Mouse (Mus musculus) heart, postnatal 0 days (tissue): ENCODE measurements around the gene Ttc25. TPM values are rescaled to one million over a fixed set of nuclear protein-coding genes. Genes with fewer than 3 reads are reported as not detected.

Source experiments
- ATAC-seq: fragments of 200-750 bp; cut with Nextera tagmentation; 2 replicates; pipeline ENCODE4 v1.8.0; 2017; ENCODE audit warnings: low read depth, moderate number of reproducible peaks, moderate library complexity; ENCODE audit not compliant: insufficient read depth
- DNase-seq: peaks from one replicate; pipeline ENCODE4 v3.0.0-alpha.2; 2016; ENCODE audit warnings: low spot score
- H3K27ac ChIP-seq: fragments of 300-500 bp; sonication (generic); 2 replicates; pipeline ENCODE4 v1.5.1; 2014; ENCODE audit warnings: low read depth, mild to moderate bottlenecking
- H3K27me3 ChIP-seq: fragments of 300-500 bp; sonication (generic); 2 replicates; pipeline ENCODE4 v1.6.1; 2014; ENCODE audit warnings: low read length, mixed read lengths; ENCODE audit not compliant: control insufficient read depth, insufficient read depth
- H3K36me3 ChIP-seq: fragments of 300-500 bp; sonication (generic); replicated peaks from 2 replicates; pipeline ENCODE4 v1.6.1; 2014; ENCODE audit warnings: low read length, mixed read lengths; ENCODE audit not compliant: control insufficient read depth, insufficient read depth
- H3K4me1 ChIP-seq: fragments of 300-500 bp; sonication (generic); 2 replicates; pipeline ENCODE4 v1.6.1; 2014; ENCODE audit warnings: antibody characterized with exemption; ENCODE audit not compliant: control insufficient read depth, insufficient read depth
- H3K4me2 ChIP-seq: fragments of 300-500 bp; sonication (generic); 2 replicates; pipeline ENCODE4 v1.6.1; 2014; ENCODE audit warnings: low read depth, mild to moderate bottlenecking, low read length, moderate library complexity
- H3K4me3 ChIP-seq: fragments of 300-500 bp; sonication (generic); 2 replicates; pipeline ENCODE4 v1.5.1; 2014; ENCODE audit warnings: low read depth, low read length
- H3K9ac ChIP-seq: fragments of 300-500 bp; sonication (generic); replicated peaks from 2 replicates; pipeline ENCODE4 v1.6.1; 2014; ENCODE audit warnings: low read depth, low read length, mixed read lengths
- H3K9me3 ChIP-seq: fragments of 300-500 bp; sonication (generic); replicated peaks from 2 replicates; pipeline ENCODE4 v1.6.1; 2016; ENCODE audit warnings: low read length; ENCODE audit not compliant: control insufficient read depth
- CTCF ChIP-seq: IDR thresholded peaks from 2 replicates; pipeline ENCODE4 v1.5.1; 2016; ENCODE audit warnings: antibody characterized with exemption, control low read depth, low read depth
- EP300 ChIP-seq: IDR thresholded peaks from 2 replicates; pipeline ENCODE4 v1.6.1; 2016; ENCODE audit warnings: antibody characterized with exemption, low read depth
- WGBS: fragments of 180-500 bp; shearing (Covaris S2); extraction: QIAGEN DNeasy Blood & Tissue Kit; methylation state at CpG from one replicate; pipeline ENCODE4 v1.1.7; 2014; 5-methylcytosine and 5-hydroxymethylcytosine counted together
- polyA plus RNA-seq: library from polyadenylated mRNA; unstranded; fragments of >200 nt; fragmentation: Nextera tagmentation; extraction: Ambion mirVana; gene quantifications from 2 replicates; pipeline ENCODE4 v1.2.1, GENCODE M21; 2015
- total RNA-seq: library from RNA; depleted of rRNA; stranded (reverse); fragments of >200 nt; gene quantifications from 2 replicates; pipeline ENCODE4 v1.2.3, GENCODE M21; 2014; ENCODE audit warnings: low replicate concordance

The Ttc25 gene
- total and polyA plus RNA-seq, 2 experiments from 2014 or later = 0.23 to 0.37 TPM

DNA sequence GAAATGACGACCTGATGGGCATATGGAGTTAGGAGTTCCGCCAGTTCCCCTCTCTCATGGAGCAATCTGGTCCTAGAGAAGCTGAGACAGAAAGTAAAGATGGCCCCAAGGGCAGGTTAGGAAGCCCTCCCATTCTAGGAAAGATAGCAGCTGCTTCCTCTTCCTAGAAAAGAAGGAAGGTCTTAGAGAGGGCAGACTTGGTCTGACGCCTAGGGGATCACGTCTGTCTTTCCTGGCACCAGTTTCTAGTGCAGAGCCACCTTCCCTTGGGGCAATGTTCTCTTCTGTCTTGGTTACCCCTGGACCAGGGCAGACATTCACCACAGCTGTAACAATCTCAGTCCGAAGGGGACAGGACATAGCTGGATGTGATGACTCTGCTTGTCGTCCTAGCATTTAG lies 2.7 kb downstream of the Ttc25 start:
- H3K4me3 ChIP-seq = no peak overlapping the region
- no peak overlapping the region for H3K9ac ChIP-seq
- ATAC-seq (no peak), DNase-seq (no peak)
- no peak overlapping the region for H3K27ac ChIP-seq
- TF ChIP-seq CTCF = no peak
- TF ChIP-seq EP300 = no peak
- no peaks in the 10 kb centered on the region for H3K9me3 ChIP-seq
- no peaks in the 10 kb centered on the region for H3K27me3 ChIP-seq
- 59% methylated on average over 6 of the region's 6 CpGs for WGBS
- H3K4me2 ChIP-seq = no peak overlapping the region
- 0 out of 2 replicates have a peak, but pooled peaks cover 5% of the 10 kb centered on the region for H3K4me1 ChIP-seq
- no peaks in the 10 kb centered on the region for H3K36me3 ChIP-seq

DNA sequence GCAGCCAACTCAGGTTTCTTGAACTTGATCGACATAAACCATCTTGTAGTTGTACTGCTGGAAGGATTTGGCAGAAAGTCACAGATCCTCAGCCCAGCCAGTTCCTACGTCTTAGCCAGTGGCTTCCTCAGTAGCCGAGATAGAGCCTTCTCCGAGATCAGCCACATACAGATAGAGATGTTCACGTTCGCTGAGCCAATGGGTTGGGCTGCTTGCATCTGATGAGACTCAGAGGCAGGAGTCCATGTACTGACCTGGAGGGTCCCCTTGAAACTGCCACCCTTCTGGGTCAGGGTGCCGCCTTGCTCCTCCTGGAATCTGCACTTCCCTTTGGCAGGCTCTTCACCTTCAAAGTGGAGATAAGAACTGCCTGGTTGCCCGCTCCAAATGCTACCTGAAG lies 4.1 kb downstream of the Ttc25 start:
- DNase-seq = no peak
- H3K9ac ChIP-seq = no peak overlapping the region
- H3K27me3 ChIP-seq = no peaks in the 10 kb centered on the region
- TF ChIP-seq EP300 (no peak), CTCF (no peak)
- 0 out of 2 replicates have a peak, but pooled peaks cover 5% of the 10 kb centered on the region for H3K4me1 ChIP-seq
- H3K4me2 ChIP-seq = no peak overlapping the region
- no peak overlapping the region for H3K27ac ChIP-seq
- H3K4me3 ChIP-seq = no peak overlapping the region
- ATAC-seq = no peak
- no peaks in the 10 kb centered on the region for H3K9me3 ChIP-seq
- WGBS = 70% methylated on average over 8 of the region's 8 CpGs
- H3K36me3 ChIP-seq = no peaks in the 10 kb centered on the region

DNA sequence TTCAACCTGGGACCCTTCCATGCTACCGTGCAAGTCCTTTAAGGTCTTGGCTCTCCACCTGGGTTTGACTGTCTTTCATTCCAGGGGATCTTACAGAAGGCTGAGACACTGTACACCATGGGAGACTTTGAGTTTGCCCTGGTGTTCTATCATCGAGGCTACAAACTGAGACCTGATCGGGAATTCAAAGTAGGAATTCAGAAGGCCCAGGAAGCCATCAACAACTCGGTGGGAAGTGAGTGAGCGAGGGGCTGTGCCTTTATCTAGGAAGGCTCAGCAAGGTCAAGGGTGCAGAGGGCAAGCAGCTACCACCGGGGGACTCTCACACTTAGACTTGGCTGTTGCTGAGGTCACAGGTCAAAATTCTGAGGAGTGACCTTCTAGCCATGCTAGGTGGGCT lies 4.7 kb downstream of the Ttc25 start:
- no peak for DNase-seq
- ATAC-seq = no peak
- 66% methylated on average over 6 of the region's 6 CpGs for WGBS
- Histone ChIP-seq H3K4me3 (no peak overlapping the region), H3K4me1 (0 out of 2 replicates have a peak, but pooled peaks cover 2% of the 10 kb centered on the region), H3K4me2 (no peak overlapping the region), H3K27me3 (no peaks in the 10 kb centered on the region), H3K27ac (no peak overlapping the region), H3K9ac (no peak overlapping the region), H3K36me3 (no peaks in the 10 kb centered on the region), H3K9me3 (no peaks in the 10 kb centered on the region)
- no peak for TF ChIP-seq CTCF
- TF ChIP-seq EP300 = no peak

DNA sequence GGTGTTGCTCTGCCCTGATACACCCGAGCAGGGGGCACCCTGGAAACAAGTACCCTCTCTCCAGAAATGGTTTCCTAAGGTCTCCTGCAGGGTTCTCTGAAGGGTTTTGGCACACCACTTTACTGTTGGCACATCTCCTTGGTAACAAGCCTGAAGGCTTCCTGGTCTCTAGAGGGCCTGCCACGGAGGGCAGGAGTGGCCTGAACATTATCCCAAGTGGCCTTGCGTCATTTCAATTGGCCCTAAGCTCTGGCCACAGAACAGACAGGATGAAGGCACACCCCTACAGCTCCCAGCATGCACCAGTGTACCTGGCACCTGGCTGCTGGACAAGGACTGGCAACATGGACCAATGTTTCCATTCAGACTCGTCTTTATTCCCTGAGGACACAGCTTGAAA lies 7.4 kb downstream of the Ttc25 start:
- DNase-seq = no peak
- H3K9ac ChIP-seq = no peak overlapping the region
- H3K4me3 ChIP-seq = no peak overlapping the region
- H3K4me2 ChIP-seq = no peak overlapping the region
- TF ChIP-seq CTCF (no peak), EP300 (no peak)
- no peaks in the 10 kb centered on the region for H3K27me3 ChIP-seq
- no peak overlapping the region for H3K27ac ChIP-seq
- WGBS = 60% methylated on average over 4 of the region's 4 CpGs
- H3K9me3 ChIP-seq = no peaks in the 10 kb centered on the region
- no peak for ATAC-seq
- H3K4me1 ChIP-seq = no peaks in the 10 kb centered on the region
- no peaks in the 10 kb centered on the region for H3K36me3 ChIP-seq

DNA sequence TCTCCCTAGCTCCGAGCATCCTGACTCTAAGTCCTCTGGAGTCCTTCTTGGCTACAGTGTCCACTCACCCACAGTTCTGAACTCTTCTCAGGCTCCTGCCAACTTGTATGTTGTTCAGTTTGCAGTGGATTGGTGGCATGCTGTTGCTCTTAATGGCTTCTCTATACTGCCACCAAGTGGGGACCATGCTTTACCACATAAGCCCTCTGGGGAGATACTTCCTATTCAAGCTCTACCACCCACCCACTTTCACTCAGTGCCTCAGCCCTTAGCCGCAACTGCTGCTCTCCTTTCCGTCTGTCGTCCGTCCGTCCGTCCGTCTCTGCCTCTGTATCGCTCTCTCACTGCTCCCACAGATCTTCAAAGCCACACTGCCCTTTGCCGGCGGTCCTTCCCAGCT lies 10.2 kb downstream of the Ttc25 start:
- Histone ChIP-seq H3K9ac (peak overlapping the region; percentile 32; the same call in 1 of the 2 replicates), H3K36me3 (no peaks in the 10 kb centered on the region), H3K27ac (no peak overlapping the region), H3K4me3 (peak overlapping the region; percentile 24), H3K4me2 (peak overlapping the region; percentile 58), H3K4me1 (no peaks in the 10 kb centered on the region), H3K27me3 (no peaks in the 10 kb centered on the region), H3K9me3 (no peaks in the 10 kb centered on the region)
- WGBS = 10% methylated on average over 11 of the region's 11 CpGs
- ATAC-seq (peak; percentile 75), DNase-seq (peak; percentile 84)
- TF ChIP-seq CTCF = peak; percentile 77
- TF ChIP-seq EP300 = no peak

DNA sequence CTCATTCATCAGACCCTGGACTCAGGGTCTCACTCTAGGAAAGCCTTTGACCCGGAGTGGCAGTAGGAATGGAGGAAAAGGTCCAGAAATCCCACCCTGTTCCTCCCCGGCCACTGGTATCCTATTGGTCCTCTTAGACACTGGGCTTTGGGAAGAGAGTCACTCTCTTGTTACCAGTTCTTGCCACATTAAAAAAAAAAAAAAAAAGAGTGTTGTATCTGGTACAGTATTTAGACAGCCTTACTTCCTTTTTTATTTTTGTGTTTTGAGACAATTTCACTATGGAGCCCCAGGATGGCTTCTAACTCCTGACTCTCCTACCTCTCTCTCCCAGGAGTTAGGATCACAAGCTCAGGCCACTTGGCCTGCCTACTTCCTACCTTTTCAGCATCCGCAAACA lies 12.2 kb downstream of the Ttc25 start:
- H3K9ac ChIP-seq = no peak overlapping the region
- H3K4me2 ChIP-seq = no peak overlapping the region
- H3K4me3 ChIP-seq = no peak overlapping the region
- no peaks in the 10 kb centered on the region for H3K4me1 ChIP-seq
- no peaks in the 10 kb centered on the region for H3K36me3 ChIP-seq
- ATAC-seq (no peak), DNase-seq (no peak)
- no peaks in the 10 kb centered on the region for H3K27me3 ChIP-seq
- 73% methylated on average over 3 of the region's 3 CpGs for WGBS
- no peak overlapping the region for H3K27ac ChIP-seq
- TF ChIP-seq CTCF = no peak
- TF ChIP-seq EP300 = no peak
- H3K9me3 ChIP-seq = no peaks in the 10 kb centered on the region
